Mouse (Mus musculus): Measurements from ENCODE around the gene Kcnd2.

DNA sequence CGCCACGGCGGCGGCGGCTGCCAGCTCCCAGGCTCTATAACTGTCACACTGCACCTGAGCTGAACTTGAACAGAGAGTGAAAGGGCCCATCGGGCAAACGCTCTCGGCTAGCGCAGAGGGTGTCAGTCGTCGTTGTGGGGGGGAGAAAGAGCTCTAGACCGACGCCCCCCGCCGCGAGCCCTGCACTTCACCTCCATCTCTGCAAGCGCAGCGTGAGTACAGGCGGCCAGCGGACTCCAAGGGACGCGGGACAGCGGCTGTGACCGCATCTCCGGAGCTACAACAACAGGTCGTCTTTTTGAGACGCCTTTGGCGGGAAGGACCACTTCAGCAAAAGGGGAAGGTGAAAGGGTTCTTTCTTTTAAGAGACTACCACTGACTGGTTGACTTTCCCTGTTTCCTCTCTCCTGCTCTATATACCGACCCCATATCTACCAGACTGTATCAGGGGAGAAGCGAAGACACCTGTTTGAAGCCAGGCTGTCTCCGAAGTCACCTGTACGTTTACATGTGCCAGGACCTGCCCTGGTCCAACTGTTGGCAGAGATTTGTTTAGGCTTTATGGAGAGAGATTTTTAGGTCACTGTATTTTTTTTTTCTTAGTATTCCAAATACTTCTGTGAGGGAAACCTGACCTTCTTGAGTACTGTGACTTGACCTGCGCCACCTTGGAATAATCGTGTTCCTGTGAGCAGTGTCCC is at the start of gene Kcnd2:
- TF ChIP-seq CTCF (IDR thresholded peaks at IDR 0.05; ENCODE audit: low read depth, low read length) (no peak), GATA1 (IDR thresholded peaks at IDR 0.05; ENCODE audit: borderline replicate concordance, low read length) (no peak)

Measured in G1E (cell line).